Mouse (Mus musculus): ENCODE data around the gene Gm49339. TPM values are rescaled to one million over a fixed set of nuclear protein-coding genes. Genes with fewer than 3 reads are reported as not detected.
"Not testable (repeated sequence)": the region's sequence is repeated elsewhere in the genome, so short reads cannot be mapped to it uniquely, and the experiment has no call there.

Gm49339 gene
- polyA plus RNA-seq (2015; fragmentation: Nextera tagmentation; extraction: Ambion mirVana), result 0.60 and 0.67 TPM in 2 replicates

GRCm38 (mm10) chr10:51480397-51480796 is at the start of gene Gm49339, which contains the start of gene Lilr4b:
TSS of gene Gm49339 (plus strand) at chr10:51480612.
TSS of gene Lilr4b (plus strand) at chr10:51480632.
- H3K4me3 ChIP-seq (replicated peaks); DNase-seq; H3K4me2 ChIP-seq; H3K9me3 ChIP-seq (replicated peaks); H3K4me1 ChIP-seq (replicated peaks); H3K27ac ChIP-seq; H3K27me3 ChIP-seq; ATAC-seq (ENCODE audit: low read depth); H3K36me3 ChIP-seq; H3K9ac ChIP-seq: not testable (repeated sequence)
- WGBS (ENCODE audit: insufficient replicate concordance), result 44% methylated on average over 1 of the region's 3 CpGs

DNA sequence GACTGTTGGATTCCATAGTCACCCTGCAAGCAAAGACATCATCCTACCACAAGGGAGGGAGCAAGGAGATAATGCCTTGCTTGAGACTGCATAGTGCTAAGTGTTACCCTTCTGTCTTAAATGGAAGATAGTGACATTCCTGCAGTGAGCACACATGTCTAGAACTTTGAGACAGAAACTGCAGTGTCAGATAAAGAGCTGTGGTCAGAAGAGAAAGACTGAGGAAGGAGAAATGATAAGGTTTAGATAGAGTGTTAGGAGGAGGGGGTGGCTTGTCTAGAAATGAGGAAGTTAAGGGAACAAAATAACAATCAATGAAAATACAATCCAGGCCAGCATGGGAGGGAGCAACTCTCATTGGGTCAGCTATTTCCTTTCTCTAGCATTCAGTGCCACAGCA is 47.5 kb upstream of the Gm49339 start:
- Histone ChIP-seq H3K27me3 (no peaks in the 10 kb centered on the region), H3K9me3 (replicated peaks) (no peaks in the 10 kb centered on the region), H3K4me2 (no peak overlapping the region), H3K4me1 (replicated peaks) (0 out of 2 replicates have a peak, but pooled peaks cover 2% of the 10 kb centered on the region), H3K27ac (no peak overlapping the region), H3K4me3 (replicated peaks) (no peak overlapping the region), H3K36me3 (no peaks in the 10 kb centered on the region), H3K9ac (no peak overlapping the region)
- ATAC-seq (ENCODE audit: low read depth), result peak; percentile 61; the same call in 1 of the 2 replicates
- no peak for DNase-seq

GRCm38 (mm10) chr10:51435684-51436083 is 44.7 kb upstream of the Gm49339 start:
- Histone ChIP-seq H3K9me3 (replicated peaks) (no peaks in the 10 kb centered on the region), H3K27me3 (no peaks in the 10 kb centered on the region), H3K9ac (no peak overlapping the region), H3K4me3 (replicated peaks) (no peak overlapping the region), H3K4me1 (replicated peaks) (0 out of 2 replicates have a peak, but pooled peaks cover 2% of the 10 kb centered on the region), H3K27ac (no peak overlapping the region), H3K4me2 (no peak overlapping the region), H3K36me3 (no peaks in the 10 kb centered on the region)
- WGBS (ENCODE audit: insufficient replicate concordance), result 47% methylated on average over 3 of the region's 3 CpGs
- DNase-seq (no peak), ATAC-seq (ENCODE audit: low read depth) (no peak)

- WGBS (ENCODE audit: insufficient replicate concordance), result 52% methylated on average over 4 of the region's 4 CpGs
- Histone ChIP-seq H3K4me1 (replicated peaks) (no peaks in the 10 kb centered on the region), H3K9ac (no peak overlapping the region), H3K27me3 (no peaks in the 10 kb centered on the region), H3K4me2 (no peak overlapping the region), H3K4me3 (replicated peaks) (no peak overlapping the region), H3K9me3 (replicated peaks) (no peaks in the 10 kb centered on the region), H3K36me3 (no peaks in the 10 kb centered on the region), H3K27ac (no peak overlapping the region)
- DNase-seq (no peak), ATAC-seq (ENCODE audit: low read depth) (no peak)
Measured at GRCm38 (mm10) chr10:51451610-51452009, 28.8 kb upstream of the Gm49339 start.

- Histone ChIP-seq H3K4me1 (replicated peaks) (no peaks in the 10 kb centered on the region), H3K4me3 (replicated peaks) (no peak overlapping the region), H3K27me3 (no peaks in the 10 kb centered on the region), H3K36me3 (no peaks in the 10 kb centered on the region), H3K9me3 (replicated peaks) (no peaks in the 10 kb centered on the region), H3K4me2 (no peak overlapping the region), H3K9ac (no peak overlapping the region), H3K27ac (no peak overlapping the region)
- ATAC-seq (ENCODE audit: low read depth), result peak; percentile 29; the same call in 1 of the 2 replicates
- 38% methylated on average over 1 of the region's 1 CpGs for WGBS (ENCODE audit: insufficient replicate concordance)
- DNase-seq, result no peak
Measured at GRCm38 (mm10) chr10:51453616-51454298, 26.7 kb upstream of the Gm49339 start.

GRCm38 (mm10) chr10:51454365-51454764 is 26.0 kb upstream of the Gm49339 start:
- DNase-seq (no peak), ATAC-seq (ENCODE audit: low read depth) (no peak)
- H3K4me2 ChIP-seq, result no peak overlapping the region
- H3K9me3 ChIP-seq (replicated peaks), result no peaks in the 10 kb centered on the region
- H3K27ac ChIP-seq, result no peak overlapping the region
- no peaks in the 10 kb centered on the region for H3K36me3 ChIP-seq
- WGBS (ENCODE audit: insufficient replicate concordance), result 12% methylated on average over 1 of the region's 1 CpGs
- no peak overlapping the region for H3K9ac ChIP-seq
- no peaks in the 10 kb centered on the region for H3K4me1 ChIP-seq (replicated peaks)
- no peaks in the 10 kb centered on the region for H3K27me3 ChIP-seq
- H3K4me3 ChIP-seq (replicated peaks), result no peak overlapping the region

- Histone ChIP-seq H3K4me3 (replicated peaks) (no peak overlapping the region), H3K4me2 (no peak overlapping the region), H3K4me1 (replicated peaks) (no peaks in the 10 kb centered on the region), H3K27me3 (no peaks in the 10 kb centered on the region), H3K27ac (no peak overlapping the region), H3K9ac (no peak overlapping the region), H3K9me3 (replicated peaks) (no peaks in the 10 kb centered on the region), H3K36me3 (no peaks in the 10 kb centered on the region)
- WGBS (ENCODE audit: insufficient replicate concordance), result 14% methylated on average over 1 of the region's 1 CpGs
- ATAC-seq (ENCODE audit: low read depth) (no peak), DNase-seq (no peak)
Measured at GRCm38 (mm10) chr10:51455762-51456161, 24.6 kb upstream of the Gm49339 start.

GRCm38 (mm10) chr10:51456369-51456768 is 24.0 kb upstream of the Gm49339 start:
- DNase-seq, result no peak
- ATAC-seq (ENCODE audit: low read depth), result no peak
- 24% methylated on average over 4 of the region's 4 CpGs for WGBS (ENCODE audit: insufficient replicate concordance)
- no peaks in the 10 kb centered on the region for H3K4me1 ChIP-seq (replicated peaks)
- H3K9ac ChIP-seq, result no peak overlapping the region
- H3K27me3 ChIP-seq, result no peaks in the 10 kb centered on the region
- no peak overlapping the region for H3K4me2 ChIP-seq
- no peaks in the 10 kb centered on the region for H3K36me3 ChIP-seq
- H3K9me3 ChIP-seq (replicated peaks), result no peaks in the 10 kb centered on the region
- H3K4me3 ChIP-seq (replicated peaks), result no peak overlapping the region
- H3K27ac ChIP-seq, result no peak overlapping the region

DNA sequence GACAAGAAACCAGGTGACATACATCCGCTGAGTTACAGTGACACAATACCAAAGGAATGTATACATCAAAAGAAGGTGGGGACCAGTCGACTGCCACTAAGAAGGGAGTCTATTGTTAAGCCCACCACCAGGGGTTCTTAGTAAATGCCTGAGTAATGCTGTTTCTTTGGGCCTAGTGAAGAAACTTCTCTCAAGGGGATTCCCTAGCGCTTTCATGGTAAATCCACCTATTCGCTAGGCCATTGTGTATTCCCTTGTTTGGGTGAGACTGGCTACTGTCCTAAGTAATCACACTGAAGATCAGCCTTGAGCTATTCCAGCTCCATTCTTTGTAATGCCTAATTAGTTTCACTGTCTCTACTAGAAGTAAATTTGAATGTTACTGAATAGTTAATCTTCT is 16.6 kb upstream of the Gm49339 start:
- not testable (repeated sequence) for ATAC-seq (ENCODE audit: low read depth); H3K9me3 ChIP-seq (replicated peaks); H3K4me2 ChIP-seq; H3K36me3 ChIP-seq; H3K9ac ChIP-seq; H3K4me1 ChIP-seq (replicated peaks); H3K27ac ChIP-seq; H3K27me3 ChIP-seq; DNase-seq; H3K4me3 ChIP-seq (replicated peaks)
- WGBS (ENCODE audit: insufficient replicate concordance), result 63% methylated on average over 4 of the region's 4 CpGs

GRCm38 (mm10) chr10:51490691-51491090 is 10.3 kb downstream of the Gm49339 start, which contains the start of gene Lilrb4a:
TSS of gene Lilrb4a (plus strand) at chr10:51490956.
- not testable (repeated sequence) for H3K9me3 ChIP-seq (replicated peaks); H3K9ac ChIP-seq; H3K4me1 ChIP-seq (replicated peaks); H3K27me3 ChIP-seq; H3K4me3 ChIP-seq (replicated peaks); H3K4me2 ChIP-seq; ATAC-seq (ENCODE audit: low read depth); H3K36me3 ChIP-seq; H3K27ac ChIP-seq; DNase-seq
- WGBS (ENCODE audit: insufficient replicate concordance), result no CpG with 5 or more reads among the region's 2 CpGs

- no peak for ATAC-seq (ENCODE audit: low read depth)
- no peak overlapping the region for H3K4me2 ChIP-seq
- DNase-seq, result no peak
- H3K9ac ChIP-seq, result no peak overlapping the region
- no peak overlapping the region for H3K27ac ChIP-seq
- no peaks in the 10 kb centered on the region for H3K27me3 ChIP-seq
- no peak overlapping the region for H3K4me3 ChIP-seq (replicated peaks)
- no peaks in the 10 kb centered on the region for H3K36me3 ChIP-seq
- no peaks in the 10 kb centered on the region for H3K9me3 ChIP-seq (replicated peaks)
- no peaks in the 10 kb centered on the region for H3K4me1 ChIP-seq (replicated peaks)
Measured at GRCm38 (mm10) chr10:51520021-51520420, 39.6 kb downstream of the Gm49339 start.

DNA sequence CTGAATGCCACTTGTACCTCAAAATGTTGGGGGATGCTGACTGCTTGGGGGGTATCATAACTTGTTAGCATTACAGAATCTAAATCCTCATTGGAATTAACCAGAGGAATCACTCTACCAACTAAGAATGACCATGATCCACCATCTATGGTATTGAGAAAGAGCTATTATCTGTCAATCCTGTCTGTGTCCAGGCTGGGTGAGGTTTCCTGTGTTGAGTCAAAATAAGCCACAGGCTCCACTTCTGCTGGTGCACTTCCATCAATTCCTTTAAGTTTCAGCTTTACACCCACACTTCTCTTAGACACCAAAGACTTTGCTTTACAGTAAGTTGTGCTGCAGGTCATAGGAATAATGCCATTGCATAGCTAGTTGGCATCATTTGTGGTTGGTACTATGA is 41.0 kb downstream of the Gm49339 start:
- Histone ChIP-seq H3K9ac (no peak overlapping the region), H3K27me3 (no peaks in the 10 kb centered on the region), H3K27ac (no peak overlapping the region), H3K9me3 (replicated peaks) (no peaks in the 10 kb centered on the region), H3K4me1 (replicated peaks) (no peaks in the 10 kb centered on the region), H3K36me3 (no peaks in the 10 kb centered on the region), H3K4me2 (no peak overlapping the region), H3K4me3 (replicated peaks) (no peak overlapping the region)
- no peak for DNase-seq
- ATAC-seq (ENCODE audit: low read depth), result no peak

Measured in liver, embryonic 13.5 days (tissue).